Mouse (Mus musculus): ENCODE data around the gene Ppp6r3.
A peak's percentile ranks its signal among the peaks of the same experiment; 100 is the strongest.
"Not testable (repeated sequence)": the region's sequence is repeated elsewhere in the genome, so short reads cannot be mapped to it uniquely, and the experiment has no call there.

The Ppp6r3 gene

GRCm38 (mm10) chr19:3575632-3576384, at the start of gene Ppp6r3:
Ppp6r3 (minus strand) TSS chr19:3575749.
- peak; percentile 98 for DNase-seq (ENCODE audit: low spot score in 2 of 2)

- no peak for DNase-seq (ENCODE audit: low spot score in 2 of 2)
These were observed 49.6 kb upstream of the Ppp6r3 start for GRCm38 (mm10) chr19:3625111-3625510.

- DNase-seq (ENCODE audit: low spot score in 2 of 2) = peak; percentile 41 to 43
These were observed 48.3 kb upstream of the Ppp6r3 start for GRCm38 (mm10) chr19:3623824-3624223.

GRCm38 (mm10) chr19:3623294-3623693, 47.7 kb upstream of the Ppp6r3 start:
- no peak for DNase-seq (ENCODE audit: low spot score in 2 of 2)

GRCm38 (mm10) chr19:3620871-3621270, 45.3 kb upstream of the Ppp6r3 start:
- no peak for DNase-seq (ENCODE audit: low spot score in 2 of 2)

- no peak for DNase-seq (ENCODE audit: low spot score in 2 of 2)
These were observed 43.8 kb upstream of the Ppp6r3 start for GRCm38 (mm10) chr19:3619359-3619758.

GRCm38 (mm10) chr19:3613991-3614390, 38.4 kb upstream of the Ppp6r3 start:
- no peak for DNase-seq (ENCODE audit: low spot score in 2 of 2)

GRCm38 (mm10) chr19:3612534-3613273, 37.2 kb upstream of the Ppp6r3 start:
- no peak for DNase-seq (ENCODE audit: low spot score in 2 of 2)

- no peak for DNase-seq (ENCODE audit: low spot score in 2 of 2)
These were observed 36.2 kb upstream of the Ppp6r3 start for GRCm38 (mm10) chr19:3611730-3612129.

- DNase-seq (ENCODE audit: low spot score in 2 of 2) = no peak
These were observed 35.3 kb upstream of the Ppp6r3 start for GRCm38 (mm10) chr19:3610886-3611285.

- DNase-seq (ENCODE audit: low spot score in 2 of 2) = no peak
These were observed 34.3 kb upstream of the Ppp6r3 start for GRCm38 (mm10) chr19:3609826-3610225.

- DNase-seq (ENCODE audit: low spot score in 2 of 2) = no peak
These were observed 18.8 kb upstream of the Ppp6r3 start for GRCm38 (mm10) chr19:3594316-3594715.

- no peak for DNase-seq (ENCODE audit: low spot score in 2 of 2)
These were observed 18.0 kb upstream of the Ppp6r3 start for GRCm38 (mm10) chr19:3593379-3594055.

GRCm38 (mm10) chr19:3589968-3590367, 14.4 kb upstream of the Ppp6r3 start:
- DNase-seq (ENCODE audit: low spot score in 2 of 2) = no peak

GRCm38 (mm10) chr19:3589547-3589946, 14.0 kb upstream of the Ppp6r3 start:
- DNase-seq (ENCODE audit: low spot score in 2 of 2) = no peak

GRCm38 (mm10) chr19:3587729-3588128, 12.2 kb upstream of the Ppp6r3 start:
- not testable (repeated sequence) for DNase-seq (ENCODE audit: low spot score in 2 of 2)

- DNase-seq (ENCODE audit: low spot score in 2 of 2) = peak; percentile 48 to 68
These were observed 11.0 kb upstream of the Ppp6r3 start for GRCm38 (mm10) chr19:3586540-3586939.

GRCm38 (mm10) chr19:3586026-3586425, 10.5 kb upstream of the Ppp6r3 start:
- no peak for DNase-seq (ENCODE audit: low spot score in 2 of 2)

GRCm38 (mm10) chr19:3581326-3581725, 5.8 kb upstream of the Ppp6r3 start:
- DNase-seq (ENCODE audit: low spot score in 2 of 2) = peak; percentile 79 to 85

- no peak for DNase-seq (ENCODE audit: low spot score in 2 of 2)
These were observed 2.4 kb upstream of the Ppp6r3 start for GRCm38 (mm10) chr19:3577911-3578290.

- DNase-seq (ENCODE audit: low spot score in 2 of 2) = no peak
These were observed 1.8 kb upstream of the Ppp6r3 start for GRCm38 (mm10) chr19:3577265-3577910.

Data from right cerebral cortex, adult 2 months (tissue).